Mouse (Mus musculus): ENCODE measurements around the gene Tjp1.

- TF ChIP-seq CTCF (conservative IDR thresholded peaks at IDR 0.05; ENCODE audit: insufficient read depth, insufficient read length, low read depth, low read length) (no peak), POLR2A (IDR thresholded peaks at IDR 0.05; ENCODE audit: low read depth, low read length) (no peak)
Observed at GRCm38 (mm10) chr7:65463438-65463837, 64.1 kb downstream of the Tjp1 start.
